Mouse (Mus musculus) liver, embryonic 12.5 days (tissue): Measurements from ENCODE around the gene Mrps18c. TPM values are rescaled to one million over a fixed set of nuclear protein-coding genes. Genes with fewer than 3 reads are reported as not detected.

ENCODE experiments used
- ATAC-seq: fragments of 200-750 bp; cut with Nextera tagmentation; 2 replicates; pipeline ENCODE4 v1.8.0; 2017; ENCODE audit warnings: moderate number of reproducible peaks, mild to moderate bottlenecking, moderate library complexity
- H3K27ac ChIP-seq: fragments of 300-500 bp; sonication (generic); 2 replicates; pipeline ENCODE4 v1.5.1; 2016; ENCODE audit warnings: mild to moderate bottlenecking
- H3K27me3 ChIP-seq: fragments of 300-500 bp; sonication (generic); replicated peaks from 2 replicates; pipeline ENCODE4 v1.6.1; 2016; ENCODE audit warnings: mild to moderate bottlenecking, moderate library complexity
- H3K36me3 ChIP-seq: fragments of 300-500 bp; sonication (generic); 2 replicates; pipeline ENCODE4 v1.6.1; 2016; ENCODE audit warnings: mild to moderate bottlenecking, moderate library complexity
- H3K4me1 ChIP-seq: fragments of 300-500 bp; sonication (generic); 2 replicates; pipeline ENCODE4 v1.6.1; 2016
- H3K4me2 ChIP-seq: fragments of 300-500 bp; sonication (generic); 2 replicates; pipeline ENCODE4 v1.6.1; 2016; ENCODE audit warnings: mild to moderate bottlenecking, moderate library complexity
- H3K4me3 ChIP-seq: fragments of 300-500 bp; sonication (generic); 2 replicates; pipeline ENCODE4 v1.5.1; 2016; ENCODE audit warnings: mild to moderate bottlenecking, moderate library complexity
- H3K9ac ChIP-seq: fragments of 300-500 bp; sonication (generic); 2 replicates; pipeline ENCODE4 v1.6.1; 2016; ENCODE audit warnings: mild to moderate bottlenecking, moderate library complexity
- H3K9me3 ChIP-seq: fragments of 300-500 bp; sonication (generic); replicated peaks from 2 replicates; pipeline ENCODE4 v1.6.1; 2016; ENCODE audit warnings: mild to moderate bottlenecking, moderate library complexity
- WGBS: fragments of 180-500 bp; shearing (Covaris S2); methylation state at CpG from one replicate; pipeline ENCODE4 v1.1.7; 2016; ENCODE audit not compliant: insufficient replicate concordance; 5-methylcytosine and 5-hydroxymethylcytosine counted together
- polyA plus RNA-seq: library from polyadenylated mRNA; unstranded; fragments of >200 nt; fragmentation: Nextera tagmentation; extraction: Ambion mirVana; gene quantifications from 2 replicates; pipeline ENCODE4 v1.2.1, GENCODE M21; 2016

The Mrps18c gene
- polyA plus RNA-seq = 165 and 176 TPM in 2 replicates

DNA sequence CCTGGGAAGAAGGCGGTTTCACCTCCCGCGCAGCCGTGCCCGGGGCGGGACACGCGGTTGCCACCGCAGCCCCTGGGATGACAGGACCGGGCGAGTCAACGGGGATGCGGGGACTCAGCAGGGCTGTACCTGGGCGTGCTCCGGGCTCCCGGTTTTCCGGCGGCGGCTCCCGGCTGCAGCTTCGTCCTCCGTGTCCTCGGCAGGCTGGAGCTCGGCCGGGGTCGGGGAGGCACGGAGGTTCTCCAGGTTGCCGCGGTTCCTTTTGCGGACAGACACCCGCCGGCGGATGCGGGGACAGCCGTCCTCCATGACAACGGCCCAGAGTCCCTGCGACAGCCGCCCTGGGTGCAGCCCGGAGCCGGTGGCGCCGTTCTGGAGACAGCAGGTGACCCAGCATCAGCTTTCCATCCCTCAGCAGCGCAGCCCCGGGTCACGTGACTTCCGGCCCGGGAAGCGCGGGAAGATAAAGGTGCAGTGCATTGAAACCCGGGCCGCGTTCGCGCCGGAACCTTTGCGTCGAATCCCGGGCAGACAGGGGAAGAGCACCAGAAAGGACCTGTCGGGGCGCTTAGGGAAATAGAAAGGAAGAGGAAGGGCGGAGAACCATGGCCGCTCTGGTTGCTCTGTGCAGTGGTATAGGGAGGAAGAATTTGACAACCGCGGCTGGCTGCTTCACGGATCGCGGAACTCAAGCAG, at the start of gene Mrps18c, which contains the start of gene Helq:
TSS of gene Mrps18c (plus strand) at position 463 of the 696 bp plus-strand sequence.
TSS of gene Helq (minus strand) at position 434 of the 696 bp plus-strand sequence.
- Histone ChIP-seq H3K9ac (peak within 1 kb of the TSS; percentile 89), H3K27me3 (no peaks in the 10 kb centered on the region), H3K4me1 (peaks cover 24% of the 10 kb centered on the region), H3K9me3 (no peaks in the 10 kb centered on the region), H3K4me3 (peak within 1 kb of the TSS; percentile 95), H3K4me2 (peak within 1 kb of the TSS; percentile 92), H3K27ac (peak within 1 kb of the TSS; percentile 75), H3K36me3 (peaks cover 58% of the 10 kb centered on the region)
- ATAC-seq = peak; percentile 97
- WGBS = under 1% methylated on average over 66 of the region's 67 CpGs

DNA sequence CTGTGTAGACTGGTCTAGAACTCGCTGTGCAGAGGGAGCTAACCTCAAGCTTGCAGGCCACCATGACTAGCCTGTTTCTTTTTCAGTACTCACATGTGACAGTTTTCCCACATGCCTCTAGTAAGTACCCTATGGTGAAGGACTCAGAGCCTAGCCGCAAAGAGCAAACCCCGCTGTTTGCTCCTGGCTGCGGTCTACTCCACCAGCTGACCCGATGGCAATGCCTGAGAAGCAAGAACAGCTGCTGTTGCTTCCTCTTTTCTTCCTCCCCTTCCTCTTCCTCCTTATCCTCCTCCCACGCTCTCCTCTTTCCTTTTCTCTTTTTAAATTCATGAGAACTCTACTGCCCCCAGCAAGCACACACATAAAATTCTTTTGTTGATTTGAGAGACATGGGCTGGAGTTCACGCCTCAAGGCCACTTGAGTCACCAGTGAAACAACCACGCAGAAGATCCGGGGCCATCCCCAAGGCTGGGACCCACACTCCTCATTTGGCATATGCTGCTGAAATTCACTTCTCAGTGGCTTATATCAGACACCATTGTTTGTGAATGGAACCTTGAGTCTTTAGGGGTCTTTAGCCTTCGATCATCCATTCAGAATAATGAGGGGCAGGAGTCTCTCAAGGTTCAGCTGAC, 47.7 kb upstream of the Mrps18c start:
- H3K4me1 ChIP-seq = no peaks in the 10 kb centered on the region
- peak; percentile 27; the same call in 1 of the 2 replicates for ATAC-seq
- WGBS = 36% methylated on average over 10 of the region's 10 CpGs

DNA sequence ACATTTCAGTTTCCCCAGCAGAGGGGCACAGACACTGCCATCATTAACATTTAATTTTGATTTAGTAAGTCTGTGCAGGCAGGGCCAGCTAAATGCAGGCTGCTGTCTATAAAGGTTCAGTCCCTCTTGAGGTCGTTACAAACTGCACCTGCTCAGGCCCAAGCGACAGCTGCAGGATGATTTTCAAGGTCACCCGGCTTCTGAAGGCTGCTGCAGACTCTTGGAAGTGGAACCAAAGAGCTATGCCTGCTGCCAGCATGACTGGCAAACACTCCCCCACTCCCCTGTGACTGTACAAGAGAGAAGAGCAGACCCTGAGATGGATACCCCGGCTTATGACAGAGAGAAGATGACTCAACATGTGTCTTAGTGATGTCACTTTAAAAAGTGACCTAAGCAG, 46.8 kb upstream of the Mrps18c start:
- ATAC-seq = no peak
- no peak overlapping the region for H3K27ac ChIP-seq
- 61% methylated on average over 4 of the region's 4 CpGs for WGBS
- H3K4me3 ChIP-seq = no peak overlapping the region
- H3K9me3 ChIP-seq = no peaks in the 10 kb centered on the region
- no peaks in the 10 kb centered on the region for H3K27me3 ChIP-seq
- H3K4me1 ChIP-seq = no peaks in the 10 kb centered on the region
- H3K4me2 ChIP-seq = no peak overlapping the region
- H3K36me3 ChIP-seq = no peaks in the 10 kb centered on the region
- H3K9ac ChIP-seq = no peak overlapping the region

More for the DNA sequence above, 47.7 kb upstream of the Mrps18c start:
- Histone ChIP-seq H3K36me3 (no peaks in the 10 kb centered on the region), H3K27me3 (no peaks in the 10 kb centered on the region), H3K27ac (no peak overlapping the region), H3K9ac (no peak overlapping the region), H3K9me3 (no peaks in the 10 kb centered on the region), H3K4me3 (no peak overlapping the region), H3K4me2 (no peak overlapping the region)

GRCm38 (mm10) chr5:100753407-100753806, 45.0 kb upstream of the Mrps18c start:
- Histone ChIP-seq H3K4me1 (no peaks in the 10 kb centered on the region), H3K4me3 (no peak overlapping the region), H3K27me3 (no peaks in the 10 kb centered on the region), H3K27ac (no peak overlapping the region), H3K4me2 (no peak overlapping the region), H3K36me3 (no peaks in the 10 kb centered on the region), H3K9ac (no peak overlapping the region), H3K9me3 (no peaks in the 10 kb centered on the region)
- WGBS = 42% methylated on average over 7 of the region's 7 CpGs
- ATAC-seq = no peak

GRCm38 (mm10) chr5:100758121-100758520, 40.3 kb upstream of the Mrps18c start:
- H3K4me1 ChIP-seq = no peaks in the 10 kb centered on the region
- H3K27ac ChIP-seq = no peak overlapping the region
- no peak overlapping the region for H3K4me2 ChIP-seq
- no peak overlapping the region for H3K9ac ChIP-seq
- H3K4me3 ChIP-seq = no peak overlapping the region
- WGBS = 86% methylated on average over 5 of the region's 5 CpGs
- H3K27me3 ChIP-seq = no peaks in the 10 kb centered on the region
- peaks cover 25% of the 10 kb centered on the region for H3K36me3 ChIP-seq
- no peaks in the 10 kb centered on the region for H3K9me3 ChIP-seq
- no peak for ATAC-seq

- WGBS = 86% methylated on average over 10 of the region's 10 CpGs
- no peak for ATAC-seq
- Histone ChIP-seq H3K4me1 (no peaks in the 10 kb centered on the region), H3K27ac (no peak overlapping the region), H3K36me3 (peaks cover 45% of the 10 kb centered on the region), H3K9me3 (no peaks in the 10 kb centered on the region), H3K4me2 (no peak overlapping the region), H3K27me3 (no peaks in the 10 kb centered on the region), H3K4me3 (no peak overlapping the region), H3K9ac (no peak overlapping the region)
Measured at GRCm38 (mm10) chr5:100760049-100760663, 38.3 kb upstream of the Mrps18c start.

GRCm38 (mm10) chr5:100761736-100762135, 36.7 kb upstream of the Mrps18c start:
- Histone ChIP-seq H3K4me2 (no peak overlapping the region), H3K9me3 (no peaks in the 10 kb centered on the region), H3K9ac (no peak overlapping the region), H3K27ac (no peak overlapping the region), H3K27me3 (no peaks in the 10 kb centered on the region), H3K36me3 (peaks cover 61% of the 10 kb centered on the region), H3K4me1 (no peaks in the 10 kb centered on the region), H3K4me3 (no peak overlapping the region)
- 86% methylated on average over 7 of the region's 7 CpGs for WGBS
- no peak for ATAC-seq

- Histone ChIP-seq H3K36me3 (peaks cover 97% of the 10 kb centered on the region), H3K4me2 (no peak overlapping the region), H3K4me1 (no peaks in the 10 kb centered on the region), H3K9ac (no peak overlapping the region), H3K27ac (no peak overlapping the region), H3K9me3 (no peaks in the 10 kb centered on the region), H3K4me3 (no peak overlapping the region), H3K27me3 (no peaks in the 10 kb centered on the region)
- peak; percentile 21; the same call in 1 of the 2 replicates for ATAC-seq
- 94% methylated on average over 7 of the region's 7 CpGs for WGBS
Measured at GRCm38 (mm10) chr5:100766026-100766425, 32.4 kb upstream of the Mrps18c start.

GRCm38 (mm10) chr5:100771575-100771974, 26.9 kb upstream of the Mrps18c start:
- Histone ChIP-seq H3K9me3 (no peaks in the 10 kb centered on the region), H3K4me1 (no peaks in the 10 kb centered on the region), H3K36me3 (peaks cover 94% of the 10 kb centered on the region), H3K27me3 (no peaks in the 10 kb centered on the region), H3K27ac (no peak overlapping the region), H3K4me2 (no peak overlapping the region), H3K9ac (no peak overlapping the region), H3K4me3 (no peak overlapping the region)
- WGBS = 89% methylated on average over 4 of the region's 4 CpGs
- no peak for ATAC-seq

GRCm38 (mm10) chr5:100775778-100776404, 22.5 kb upstream of the Mrps18c start:
- Histone ChIP-seq H3K27me3 (no peaks in the 10 kb centered on the region), H3K36me3 (peaks cover 92% of the 10 kb centered on the region), H3K9me3 (no peaks in the 10 kb centered on the region), H3K9ac (no peak overlapping the region), H3K27ac (no peak overlapping the region), H3K4me2 (no peak overlapping the region), H3K4me1 (no peaks in the 10 kb centered on the region), H3K4me3 (no peak overlapping the region)
- 83% methylated on average over 13 of the region's 13 CpGs for WGBS
- ATAC-seq = no peak

DNA sequence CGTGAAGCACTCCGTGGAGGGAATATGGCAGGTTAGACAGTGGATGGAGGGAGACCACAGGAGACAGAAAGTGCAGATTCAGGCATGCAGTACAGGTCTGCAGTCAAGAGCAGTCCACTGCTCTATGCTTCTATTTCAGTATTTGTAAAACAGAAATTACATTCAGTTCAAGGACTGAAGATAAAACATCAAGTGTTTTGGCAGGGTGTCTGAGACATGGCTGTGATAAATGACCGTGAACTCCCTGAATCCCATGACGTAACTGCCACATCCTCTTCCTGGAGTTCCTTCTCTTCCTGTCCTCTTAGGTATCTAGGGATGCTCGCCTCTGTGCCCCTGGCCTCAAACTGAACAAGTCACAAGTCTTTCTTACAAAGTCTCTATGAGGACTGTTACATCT, 21.5 kb upstream of the Mrps18c start:
- peaks cover 92% of the 10 kb centered on the region for H3K36me3 ChIP-seq

DNA sequence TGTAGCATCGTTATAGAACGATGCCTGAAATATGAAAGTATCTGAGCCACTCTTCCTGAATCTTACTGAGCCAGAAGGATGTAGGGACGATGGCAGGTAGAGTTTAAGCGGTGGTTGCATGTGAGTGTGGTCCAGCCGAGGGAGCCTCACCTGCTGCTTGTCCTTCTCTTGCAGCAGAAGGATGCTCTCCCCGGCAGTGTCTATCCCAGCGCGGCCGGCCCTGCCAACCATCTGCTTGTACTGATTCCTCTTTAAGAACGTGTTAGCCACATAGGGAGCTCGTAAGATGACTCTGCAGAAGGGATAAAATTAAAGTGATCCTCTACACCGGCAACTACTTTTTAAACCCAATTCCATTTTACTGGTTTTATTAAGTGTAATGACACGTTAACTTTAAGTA, 19.4 kb upstream of the Mrps18c start:
- peaks cover 94% of the 10 kb centered on the region for H3K36me3 ChIP-seq
- no peak for ATAC-seq
- H3K4me1 ChIP-seq = no peaks in the 10 kb centered on the region
- H3K9ac ChIP-seq = no peak overlapping the region
- H3K4me2 ChIP-seq = no peak overlapping the region
- H3K27ac ChIP-seq = no peak overlapping the region
- H3K27me3 ChIP-seq = no peaks in the 10 kb centered on the region
- no peak overlapping the region for H3K4me3 ChIP-seq
- WGBS = 92% methylated on average over 13 of the region's 13 CpGs
- H3K9me3 ChIP-seq = no peaks in the 10 kb centered on the region

More for the DNA sequence above, 21.5 kb upstream of the Mrps18c start:
- no peaks in the 10 kb centered on the region for H3K9me3 ChIP-seq
- H3K4me2 ChIP-seq = no peak overlapping the region
- ATAC-seq = no peak
- H3K4me3 ChIP-seq = no peak overlapping the region
- H3K27ac ChIP-seq = no peak overlapping the region
- no peaks in the 10 kb centered on the region for H3K4me1 ChIP-seq
- WGBS = 85% methylated on average over 5 of the region's 5 CpGs
- no peak overlapping the region for H3K9ac ChIP-seq
- no peaks in the 10 kb centered on the region for H3K27me3 ChIP-seq
